Mouse (Mus musculus) midbrain, embryonic 16.5 days (tissue): ENCODE results near the gene Scgb2b12. TPM values are rescaled to one million over a fixed set of nuclear protein-coding genes. Genes with fewer than 3 reads are reported as not detected.
"Not testable (repeated sequence)": the region's sequence is repeated elsewhere in the genome, so short reads cannot be mapped to it uniquely, and the experiment has no call there.

Experiments used
- ATAC-seq: fragments of 200-750 bp; cut with Nextera tagmentation; 2 replicates; pipeline ENCODE4 v1.8.0; 2017; ENCODE audit warnings: moderate TSS enrichment
- H3K27ac ChIP-seq: fragments of 300-500 bp; sonication (generic); 2 replicates; pipeline ENCODE4 v1.5.1; 2014; ENCODE audit warnings: mild to moderate bottlenecking, low read length, mixed read lengths
- H3K27me3 ChIP-seq: fragments of 300-500 bp; sonication (generic); 2 replicates; pipeline ENCODE4 v1.6.1; 2014; ENCODE audit warnings: low read depth, low read length, mixed read lengths; ENCODE audit not compliant: control insufficient read depth, insufficient read depth
- H3K36me3 ChIP-seq: fragments of 300-500 bp; sonication (generic); 2 replicates; pipeline ENCODE4 v1.6.1; 2014; ENCODE audit warnings: mild to moderate bottlenecking, low read length, moderate library complexity, mixed read lengths; ENCODE audit not compliant: control insufficient read depth, insufficient read depth
- H3K4me1 ChIP-seq: fragments of 300-500 bp; sonication (generic); 2 replicates; pipeline ENCODE4 v1.6.1; 2014; ENCODE audit warnings: mild to moderate bottlenecking, low read length, mixed read lengths; ENCODE audit not compliant: control insufficient read depth, insufficient read depth
- H3K4me2 ChIP-seq: fragments of 300-500 bp; sonication (generic); 2 replicates; pipeline ENCODE4 v1.6.1; 2014; ENCODE audit warnings: mild to moderate bottlenecking, low read length, mixed read lengths
- H3K4me3 ChIP-seq: fragments of 300-500 bp; sonication (generic); 2 replicates; pipeline ENCODE4 v1.5.1; 2014; ENCODE audit warnings: low read depth, mild to moderate bottlenecking, low read length, moderate library complexity, mixed read lengths
- H3K9ac ChIP-seq: fragments of 300-500 bp; sonication (generic); 2 replicates; pipeline ENCODE4 v1.6.1; 2014; ENCODE audit warnings: low read depth, low read length, mixed read lengths
- H3K9me3 ChIP-seq: fragments of 300-500 bp; sonication (generic); replicated peaks from 2 replicates; pipeline ENCODE4 v1.6.1; 2014; ENCODE audit warnings: mild to moderate bottlenecking, low read length, mixed read lengths; ENCODE audit not compliant: control insufficient read depth, poor library complexity, severe bottlenecking
- WGBS: fragments of 180-500 bp; shearing (Covaris S2); extraction: QIAGEN DNeasy Blood & Tissue Kit; methylation state at CpG from one replicate; pipeline ENCODE4 v1.1.7; 2014; 5-methylcytosine and 5-hydroxymethylcytosine counted together
- polyA plus RNA-seq: library from polyadenylated mRNA; unstranded; fragments of >200 nt; fragmentation: Nextera tagmentation; extraction: Ambion mirVana; gene quantifications from 2 replicates; pipeline ENCODE4 v1.2.1, GENCODE M21; 2015

Gene Scgb2b12
- polyA plus RNA-seq = not detected in 2 replicates

DNA sequence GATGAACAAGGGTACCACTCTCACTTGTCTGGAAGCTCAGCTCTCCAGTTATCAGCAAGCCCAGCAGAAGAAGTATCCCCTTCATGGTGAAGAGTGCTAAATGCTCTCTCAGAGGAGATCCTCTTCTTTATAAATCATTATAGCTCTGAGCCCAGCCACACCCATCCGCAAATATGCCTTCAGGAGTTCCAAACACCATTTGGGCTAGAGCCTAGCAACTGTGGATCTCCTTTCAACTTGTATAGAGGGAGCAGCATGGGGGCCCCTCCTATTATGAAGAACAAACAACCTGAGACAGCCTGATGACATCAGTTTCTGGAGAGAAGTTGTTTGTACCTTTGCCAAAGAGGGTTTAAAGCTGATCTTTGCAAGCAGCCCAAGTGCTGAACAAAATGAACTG, at the start of gene Scgb2b12:
Gene Scgb2b12 (minus strand): TSS at position 101 of the 400 bp plus-strand sequence.
- H3K9ac ChIP-seq, H3K4me2 ChIP-seq, H3K27me3 ChIP-seq, H3K4me3 ChIP-seq, H3K27ac ChIP-seq, ATAC-seq, H3K36me3 ChIP-seq, H3K4me1 ChIP-seq, H3K9me3 ChIP-seq: not testable (repeated sequence)
- WGBS = 81% methylated on average over 1 of the region's 1 CpGs

DNA sequence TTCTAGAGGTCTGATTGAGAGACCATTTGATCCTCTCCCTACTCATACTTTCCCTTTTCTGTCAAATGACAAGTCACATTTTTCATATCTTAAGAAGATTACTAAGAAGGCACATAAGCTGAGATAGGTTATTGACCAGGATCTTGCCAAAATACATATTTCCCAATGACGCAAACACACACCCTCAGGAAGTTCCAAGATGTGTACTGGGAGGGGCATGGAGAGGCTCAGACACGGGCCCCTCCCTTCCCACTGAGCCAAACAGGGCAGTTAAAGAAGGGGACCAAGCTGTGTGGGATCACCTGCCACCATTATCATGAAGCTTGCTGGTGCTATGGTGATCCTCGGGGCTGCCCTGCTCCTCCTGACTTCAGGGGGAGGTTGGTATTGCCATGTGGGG, 6.8 kb upstream of the Scgb2b12 start, which contains the start of gene Scgb1b12:
Gene Scgb1b12 (plus strand): TSS at position 301 of the 400 bp plus-strand sequence.
- not testable (repeated sequence) for H3K9me3 ChIP-seq, H3K9ac ChIP-seq, H3K27ac ChIP-seq, H3K4me2 ChIP-seq, H3K4me1 ChIP-seq, H3K27me3 ChIP-seq, H3K36me3 ChIP-seq, ATAC-seq, H3K4me3 ChIP-seq
- WGBS = 77% methylated on average over 2 of the region's 3 CpGs

Other genes with a start within 250 kb of the Scgb2b12 start
- not detected in 2 replicates for gene Scgb1b10, start 226.4 kb downstream of the Scgb2b12 start, polyA plus RNA-seq
- not detected in 2 replicates for gene Scgb2b11, start 116.1 kb downstream of the Scgb2b12 start, polyA plus RNA-seq
- gene Scgb1b11, start 104.4 kb downstream of the Scgb2b12 start, polyA plus RNA-seq = not detected in 2 replicates
- gene Scgb1b12, start 6.9 kb upstream of the Scgb2b12 start, polyA plus RNA-seq = not detected in 2 replicates
- not detected in 2 replicates for gene Scgb1b29, start 114.3 kb upstream of the Scgb2b12 start, polyA plus RNA-seq